Mouse (Mus musculus) megakaryocyte, embryonic 14.5 days (primary cell): ENCODE measurements around the gene Cyb561a3.

ENCODE experiments used
- FLI1 ChIP-seq: IDR thresholded peaks from 2 replicates; pipeline ENCODE4 v1.6.1; 2012; ENCODE audit warnings: low read length, inconsistent platforms, mixed read lengths
- GATA1 ChIP-seq: IDR thresholded peaks from 3 replicates; pipeline ENCODE4 v1.6.1; 2012; ENCODE audit warnings: mixed read lengths, low read length, inconsistent platforms, borderline replicate concordance

- TF ChIP-seq GATA1: no peak
- TF ChIP-seq FLI1: no peak
These were observed 3.1 kb downstream of the Cyb561a3 start for GRCm38 (mm10) chr19:10580102-10580501.
